Mouse (Mus musculus) lung, postnatal 0 days (tissue): ENCODE measurements around the gene Amigo2. TPM values are rescaled to one million over a fixed set of nuclear protein-coding genes. Genes with fewer than 3 reads are reported as not detected.
A peak's percentile ranks its signal among the peaks of the same experiment; 100 is the strongest.

Source experiments
- ATAC-seq: fragments of 200-750 bp; cut with Nextera tagmentation; 2 replicates; pipeline ENCODE4 v1.8.0; 2017; ENCODE audit warnings: moderate library complexity
- DNase-seq: peaks from one replicate; pipeline ENCODE4 v3.0.0-alpha.2; 2016; ENCODE audit warnings: low spot score
- H3K27ac ChIP-seq: fragments of 300-500 bp; sonication (generic); 2 replicates; pipeline ENCODE4 v1.5.1; 2014; ENCODE audit warnings: antibody characterized with exemption, mild to moderate bottlenecking, low read length, mixed read lengths
- H3K27me3 ChIP-seq: fragments of 300-500 bp; sonication (generic); replicated peaks from 2 replicates; pipeline ENCODE4 v1.6.1; 2014; ENCODE audit warnings: low read length, mixed read lengths; ENCODE audit not compliant: insufficient read depth
- H3K36me3 ChIP-seq: fragments of 300-500 bp; sonication (generic); 2 replicates; pipeline ENCODE4 v1.6.1; 2014; ENCODE audit warnings: low read length, mixed read lengths; ENCODE audit not compliant: insufficient read depth
- H3K4me1 ChIP-seq: fragments of 300-500 bp; sonication (generic); 2 replicates; pipeline ENCODE4 v1.6.1; 2014; ENCODE audit warnings: antibody characterized with exemption, low read depth, low read length, mixed read lengths; ENCODE audit not compliant: insufficient read depth
- H3K4me2 ChIP-seq: fragments of 300-500 bp; sonication (generic); replicated peaks from 2 replicates; pipeline ENCODE4 v1.6.1; 2014; ENCODE audit warnings: low read depth, mild to moderate bottlenecking, low read length, moderate library complexity, mixed read lengths
- H3K4me3 ChIP-seq: fragments of 300-500 bp; sonication (generic); 2 replicates; pipeline ENCODE4 v1.5.1; 2014; ENCODE audit warnings: low read depth, low read length
- H3K9ac ChIP-seq: fragments of 300-500 bp; sonication (generic); replicated peaks from 2 replicates; pipeline ENCODE4 v1.6.1; 2014; ENCODE audit warnings: low read depth, mild to moderate bottlenecking
- H3K9me3 ChIP-seq: fragments of 300-500 bp; sonication (generic); 2 replicates; pipeline ENCODE4 v1.6.1; 2016; ENCODE audit warnings: low read length, mixed read lengths
- CTCF ChIP-seq: IDR thresholded peaks from 2 replicates; pipeline ENCODE4 v1.5.1; 2016; ENCODE audit warnings: antibody characterized with exemption, mild to moderate bottlenecking
- EP300 ChIP-seq: IDR thresholded peaks from 2 replicates; pipeline ENCODE4 v1.6.1; 2016; ENCODE audit warnings: antibody characterized with exemption, mild to moderate bottlenecking, control low read depth
- WGBS: fragments of 180-500 bp; shearing (Covaris S2); extraction: QIAGEN DNeasy Blood & Tissue Kit; methylation state at CpG from one replicate; pipeline ENCODE4 v1.1.7; 2014; 5-methylcytosine and 5-hydroxymethylcytosine counted together
- polyA plus RNA-seq: library from polyadenylated mRNA; unstranded; fragments of >200 nt; fragmentation: Nextera tagmentation; extraction: Ambion mirVana; gene quantifications from 2 replicates; pipeline ENCODE4 v1.2.1, GENCODE M21; 2015

The Amigo2 gene
- polyA plus RNA-seq, 1 experiment from 2014 or later: 12.3 TPM

GRCm38 (mm10) chr15:97287436-97288143 lies 40.5 kb upstream of the Amigo2 start:
- ATAC-seq (no peak), DNase-seq (peak; percentile 5)
- no peaks in the 10 kb centered on the region for H3K27me3 ChIP-seq
- 82% methylated on average over 5 of the region's 5 CpGs for WGBS
- no peak overlapping the region for H3K27ac ChIP-seq
- H3K9me3 ChIP-seq: no peaks in the 10 kb centered on the region
- H3K36me3 ChIP-seq: peaks cover 5% of the 10 kb centered on the region; the same call in 1 of the 2 replicates
- no peak overlapping the region for H3K9ac ChIP-seq
- TF ChIP-seq CTCF (no peak), EP300 (no peak)
- no peak overlapping the region for H3K4me3 ChIP-seq
- no peak overlapping the region for H3K4me2 ChIP-seq
- H3K4me1 ChIP-seq: no peaks in the 10 kb centered on the region

GRCm38 (mm10) chr15:97286731-97287130 lies 39.6 kb upstream of the Amigo2 start:
- H3K9ac ChIP-seq: no peak overlapping the region
- no peak for DNase-seq
- TF ChIP-seq EP300: no peak
- TF ChIP-seq CTCF: no peak
- H3K4me1 ChIP-seq: no peaks in the 10 kb centered on the region
- H3K4me2 ChIP-seq: no peak overlapping the region
- H3K27me3 ChIP-seq: no peaks in the 10 kb centered on the region
- peaks cover 5% of the 10 kb centered on the region; the same call in 1 of the 2 replicates for H3K36me3 ChIP-seq
- H3K27ac ChIP-seq: no peak overlapping the region
- WGBS: 80% methylated on average over 10 of the region's 10 CpGs
- ATAC-seq: no peak
- no peaks in the 10 kb centered on the region for H3K9me3 ChIP-seq
- no peak overlapping the region for H3K4me3 ChIP-seq

GRCm38 (mm10) chr15:97285665-97286212 lies 38.7 kb upstream of the Amigo2 start:
- Histone ChIP-seq H3K27me3 (no peaks in the 10 kb centered on the region), H3K4me3 (no peak overlapping the region), H3K4me1 (no peaks in the 10 kb centered on the region), H3K9ac (no peak overlapping the region), H3K4me2 (no peak overlapping the region), H3K27ac (no peak overlapping the region), H3K36me3 (peaks cover 5% of the 10 kb centered on the region; the same call in 1 of the 2 replicates), H3K9me3 (no peaks in the 10 kb centered on the region)
- 88% methylated on average over 10 of the region's 10 CpGs for WGBS
- DNase-seq (no peak), ATAC-seq (no peak)
- TF ChIP-seq CTCF: no peak
- no peak for TF ChIP-seq EP300

GRCm38 (mm10) chr15:97284201-97284600 lies 37.1 kb upstream of the Amigo2 start:
- H3K4me3 ChIP-seq: no peak overlapping the region
- no peak overlapping the region for H3K4me2 ChIP-seq
- ATAC-seq (no peak), DNase-seq (no peak)
- H3K9me3 ChIP-seq: no peaks in the 10 kb centered on the region
- no peak for TF ChIP-seq EP300
- TF ChIP-seq CTCF: no peak
- H3K9ac ChIP-seq: no peak overlapping the region
- 69% methylated on average over 5 of the region's 5 CpGs for WGBS
- H3K27me3 ChIP-seq: no peaks in the 10 kb centered on the region
- no peaks in the 10 kb centered on the region for H3K36me3 ChIP-seq
- no peaks in the 10 kb centered on the region for H3K4me1 ChIP-seq
- H3K27ac ChIP-seq: no peak overlapping the region

GRCm38 (mm10) chr15:97282572-97282881 lies 35.4 kb upstream of the Amigo2 start:
- DNase-seq (no peak), ATAC-seq (no peak)
- no peaks in the 10 kb centered on the region for H3K9me3 ChIP-seq
- no peaks in the 10 kb centered on the region for H3K27me3 ChIP-seq
- no peak overlapping the region for H3K9ac ChIP-seq
- no peaks in the 10 kb centered on the region; the same call in 1 of the 2 replicates for H3K36me3 ChIP-seq
- no peak for TF ChIP-seq EP300
- TF ChIP-seq CTCF: no peak
- H3K27ac ChIP-seq: no peak overlapping the region
- H3K4me2 ChIP-seq: no peak overlapping the region
- 58% methylated on average over 6 of the region's 6 CpGs for WGBS
- H3K4me3 ChIP-seq: no peak overlapping the region
- no peaks in the 10 kb centered on the region for H3K4me1 ChIP-seq

GRCm38 (mm10) chr15:97281712-97282571 lies 34.9 kb upstream of the Amigo2 start:
- Histone ChIP-seq H3K9me3 (no peaks in the 10 kb centered on the region), H3K27me3 (no peaks in the 10 kb centered on the region), H3K27ac (no peak overlapping the region), H3K36me3 (no peaks in the 10 kb centered on the region; the same call in 1 of the 2 replicates), H3K4me3 (no peak overlapping the region), H3K9ac (no peak overlapping the region), H3K4me2 (no peak overlapping the region), H3K4me1 (no peaks in the 10 kb centered on the region)
- DNase-seq (no peak), ATAC-seq (no peak)
- TF ChIP-seq CTCF (no peak), EP300 (no peak)
- 52% methylated on average over 10 of the region's 10 CpGs for WGBS
